Mouse (Mus musculus) neural tube, embryonic 15.5 days (tissue): Measurements from ENCODE around the gene Psmb11. TPM values are rescaled to one million over a fixed set of nuclear protein-coding genes. Genes with fewer than 3 reads are reported as not detected.

Experiments
- ATAC-seq: fragments of 200-750 bp; cut with Nextera tagmentation; 2 replicates; pipeline ENCODE4 v1.8.0; 2017; ENCODE audit warnings: mild to moderate bottlenecking, moderate TSS enrichment, moderate library complexity; ENCODE audit not compliant: low FRiP score
- H3K27ac ChIP-seq: fragments of 300-500 bp; sonication (generic); replicated peaks from 2 replicates; pipeline ENCODE4 v1.5.1; 2015; ENCODE audit warnings: mild to moderate bottlenecking, inconsistent platforms
- H3K27me3 ChIP-seq: fragments of 300-500 bp; sonication (generic); replicated peaks from 2 replicates; pipeline ENCODE4 v1.6.1; 2015; ENCODE audit warnings: inconsistent platforms
- H3K36me3 ChIP-seq: fragments of 300-500 bp; sonication (generic); 2 replicates; pipeline ENCODE4 v1.6.1; 2015; ENCODE audit warnings: inconsistent platforms
- H3K4me1 ChIP-seq: fragments of 300-500 bp; sonication (generic); 2 replicates; pipeline ENCODE4 v1.6.1; 2015; ENCODE audit warnings: inconsistent platforms
- H3K4me2 ChIP-seq: fragments of 300-500 bp; sonication (generic); 2 replicates; pipeline ENCODE4 v1.6.1; 2015; ENCODE audit warnings: inconsistent platforms, mild to moderate bottlenecking, moderate library complexity
- H3K4me3 ChIP-seq: fragments of 300-500 bp; sonication (generic); replicated peaks from 2 replicates; pipeline ENCODE4 v1.5.1; 2015; ENCODE audit warnings: mild to moderate bottlenecking, inconsistent platforms
- H3K9ac ChIP-seq: fragments of 300-500 bp; sonication (generic); replicated peaks from 2 replicates; pipeline ENCODE4 v1.6.1; 2015; ENCODE audit warnings: mild to moderate bottlenecking, inconsistent platforms
- H3K9me3 ChIP-seq: fragments of 300-500 bp; sonication (generic); replicated peaks from 2 replicates; pipeline ENCODE4 v1.6.1; 2016; ENCODE audit warnings: inconsistent platforms
- WGBS: fragments of 180-500 bp; shearing (Covaris S2); methylation state at CpG from one replicate; pipeline ENCODE4 v1.1.7; 2015; ENCODE audit warnings: mixed read lengths; 5-methylcytosine and 5-hydroxymethylcytosine counted together
- microRNA counts: library from miRNA; unstranded; fragments of <30 nt; microRNA quantifications from one replicate; lab custom pipeline; 2016
- microRNA-seq: library from miRNA; unstranded; fragments of <30 nt; microRNA quantifications from one replicate; pipeline ENCODE4, GENCODE M21; 2017
- polyA plus RNA-seq: library from polyadenylated mRNA; unstranded; fragments of >200 nt; fragmentation: Nextera tagmentation; extraction: Ambion mirVana; gene quantifications from 2 replicates; pipeline ENCODE4 v1.2.1, GENCODE M21; 2015

Gene Psmb11
- polyA plus RNA-seq, 1 experiment from 2014 or later, result 0.04 TPM

DNA sequence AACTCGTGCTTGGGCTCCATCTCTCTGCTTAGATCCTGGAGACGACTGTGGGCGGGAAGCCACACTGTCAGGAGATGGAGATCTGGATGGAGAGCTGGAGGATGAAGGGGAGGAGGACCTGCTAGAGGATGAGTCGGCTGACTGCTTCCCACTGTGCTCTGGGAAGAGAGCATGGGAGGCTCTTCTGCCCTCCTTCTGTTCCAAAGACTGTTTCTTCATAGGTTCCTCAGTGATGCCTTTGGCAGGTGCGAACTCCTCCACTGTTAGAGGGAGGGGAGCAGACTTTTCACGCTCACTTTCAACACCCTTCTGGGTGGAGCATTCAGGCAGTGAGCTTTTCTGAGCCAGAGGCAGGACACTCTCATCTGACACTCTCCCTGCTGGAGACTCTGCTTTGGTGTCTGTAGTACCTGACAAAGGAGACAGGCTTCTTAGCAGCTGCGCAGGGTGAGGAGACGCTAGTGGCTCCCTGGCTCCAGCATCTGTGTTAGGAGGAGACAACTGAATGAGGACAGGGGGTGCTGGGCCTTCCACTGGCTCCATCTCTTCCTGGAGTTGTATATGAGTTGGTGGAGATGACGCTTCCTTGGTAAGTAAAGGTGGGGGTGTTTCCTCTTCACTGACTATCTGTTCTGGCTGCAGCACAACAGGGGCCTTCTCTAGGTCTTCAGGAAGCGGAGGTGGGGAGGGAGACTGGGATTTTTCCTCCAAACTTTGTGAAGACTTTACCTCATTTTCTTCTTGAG lies 43.4 kb downstream of the Psmb11 start:
- H3K27me3 ChIP-seq, result no peaks in the 10 kb centered on the region
- no peak overlapping the region for H3K4me2 ChIP-seq
- H3K9me3 ChIP-seq, result no peaks in the 10 kb centered on the region
- H3K9ac ChIP-seq, result no peak overlapping the region
- no peak overlapping the region for H3K27ac ChIP-seq
- no peak overlapping the region for H3K4me3 ChIP-seq
- no peak for ATAC-seq
- H3K4me1 ChIP-seq, result no peaks in the 10 kb centered on the region
- H3K36me3 ChIP-seq, result peaks cover 93% of the 10 kb centered on the region
- 92% methylated on average over 10 of the region's 10 CpGs for WGBS

GRCm38 (mm10) chr14:54669381-54669780 lies 48.1 kb downstream of the Psmb11 start:
- 83% methylated on average over 4 of the region's 4 CpGs for WGBS
- no peak overlapping the region for H3K4me3 ChIP-seq
- no peaks in the 10 kb centered on the region for H3K27me3 ChIP-seq
- H3K4me2 ChIP-seq, result no peak overlapping the region
- H3K9me3 ChIP-seq, result no peaks in the 10 kb centered on the region
- no peaks in the 10 kb centered on the region for H3K4me1 ChIP-seq
- H3K27ac ChIP-seq, result no peak overlapping the region
- H3K9ac ChIP-seq, result no peak overlapping the region
- ATAC-seq, result no peak
- peaks cover 73% of the 10 kb centered on the region for H3K36me3 ChIP-seq

DNA sequence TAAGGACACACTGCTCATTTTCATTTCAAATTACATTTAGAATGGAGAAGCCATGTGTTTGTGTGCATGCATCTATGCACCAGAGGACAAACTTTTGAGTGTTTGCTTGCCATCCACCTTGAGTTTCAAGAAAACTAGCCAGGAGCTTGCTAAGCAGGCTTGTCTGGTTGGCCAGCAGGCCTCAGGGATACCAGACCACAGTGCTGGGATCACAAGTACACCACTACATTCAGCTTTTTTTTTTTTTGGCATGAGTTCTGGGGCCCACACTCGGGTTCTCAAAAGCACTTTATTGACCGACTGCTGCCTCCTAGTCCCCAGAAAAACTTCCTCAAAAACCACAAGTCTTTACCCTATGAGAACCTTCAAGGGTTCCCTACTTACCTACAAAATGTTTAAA lies 53.1 kb downstream of the Psmb11 start:
- H3K9me3 ChIP-seq, result no peaks in the 10 kb centered on the region
- no peak overlapping the region for H3K27ac ChIP-seq
- H3K4me1 ChIP-seq, result no peaks in the 10 kb centered on the region
- H3K4me3 ChIP-seq, result no peak overlapping the region
- no peak for ATAC-seq
- no peaks in the 10 kb centered on the region for H3K27me3 ChIP-seq
- no peak overlapping the region for H3K4me2 ChIP-seq
- 79% methylated on average over 2 of the region's 2 CpGs for WGBS
- no peak overlapping the region for H3K9ac ChIP-seq
- H3K36me3 ChIP-seq, result peaks cover 66% of the 10 kb centered on the region

DNA sequence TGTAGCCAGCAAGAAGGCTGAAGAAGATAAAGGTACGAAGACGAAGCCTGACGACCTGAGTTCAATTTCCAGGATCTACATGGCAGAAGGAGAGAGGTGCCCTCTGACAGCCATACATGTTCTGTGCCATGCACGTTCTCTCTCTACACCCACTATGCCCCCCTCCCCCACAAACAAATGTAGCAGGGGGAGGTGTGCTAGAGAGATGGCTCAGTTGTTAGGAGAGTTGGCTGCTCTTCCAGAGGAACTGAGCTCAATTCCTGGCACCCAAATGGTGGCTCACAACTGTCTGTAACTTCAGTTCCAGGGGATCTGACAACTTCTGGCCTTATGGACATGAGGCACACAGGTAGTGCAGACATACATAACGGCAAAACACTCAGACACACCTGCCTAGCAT lies 55.1 kb downstream of the Psmb11 start:
- H3K36me3 ChIP-seq, result peaks cover 69% of the 10 kb centered on the region
- no peak overlapping the region for H3K4me2 ChIP-seq
- H3K4me1 ChIP-seq, result no peaks in the 10 kb centered on the region
- no peak overlapping the region for H3K27ac ChIP-seq
- no peaks in the 10 kb centered on the region for H3K9me3 ChIP-seq
- no peaks in the 10 kb centered on the region for H3K27me3 ChIP-seq
- H3K4me3 ChIP-seq, result no peak overlapping the region
- no peak overlapping the region for H3K9ac ChIP-seq
- 89% methylated on average over 5 of the region's 5 CpGs for WGBS
- ATAC-seq, result no peak

- ATAC-seq, result no peak
- H3K27me3 ChIP-seq, result no peaks in the 10 kb centered on the region
- no peak overlapping the region for H3K4me2 ChIP-seq
- H3K9me3 ChIP-seq, result no peaks in the 10 kb centered on the region
- H3K4me1 ChIP-seq, result peaks cover 9% of the 10 kb centered on the region
- WGBS, result 85% methylated on average over 16 of the region's 16 CpGs
- no peak overlapping the region for H3K27ac ChIP-seq
- peaks cover 58% of the 10 kb centered on the region for H3K36me3 ChIP-seq
- H3K4me3 ChIP-seq, result no peak overlapping the region
- H3K9ac ChIP-seq, result no peak overlapping the region
Observed at GRCm38 (mm10) chr14:54678657-54679304, 57.5 kb downstream of the Psmb11 start.

MicroRNA genes within 50 kb of the gene (microRNA counts, 519-probe panel; counts per million panel counts)
- not detected for microRNA mmu-miR-686 (lab: Ali Mortazavi, UCI)

Small RNA genes lying within 50 kb of the gene (microRNA-seq; reads per million reads assigned to microRNA genes)
- gene Mir686, result not detected
- not detected for gene Mir6948

Other genes with a start within 250 kb of the Psmb11 start
- gene Slc7a7, start 203.7 kb upstream of the Psmb11 start, polyA plus RNA-seq, result 6.2 and 7.9 TPM in 2 replicates
- 236 and 303 TPM in 2 replicates for gene Mrpl52, start 194.5 kb upstream of the Psmb11 start, polyA plus RNA-seq
- gene Mmp14, start 189.8 kb upstream of the Psmb11 start, polyA plus RNA-seq, result 40.7 and 60.5 TPM in 2 replicates
- 31.8 and 33.7 TPM in 2 replicates for gene Lrp10, start 157.3 kb upstream of the Psmb11 start, polyA plus RNA-seq
- 32.3 and 44.0 TPM in 2 replicates for gene Rem2, start 145.3 kb upstream of the Psmb11 start, polyA plus RNA-seq
- 92.3 and 93.9 TPM in 2 replicates for gene Prmt5, start 103.9 kb upstream of the Psmb11 start, polyA plus RNA-seq
- gene Haus4, start 66.8 kb upstream of the Psmb11 start, polyA plus RNA-seq, result 20.5 and 34.8 TPM in 2 replicates
- gene Ajuba, start 43.9 kb upstream of the Psmb11 start, polyA plus RNA-seq, result 6.1 and 12.9 TPM in 2 replicates
- 4.4 and 6.5 TPM in 2 replicates for gene 4931414P19Rik, start 15.4 kb upstream of the Psmb11 start, polyA plus RNA-seq
- 446 and 448 TPM in 2 replicates for gene Psmb5, start 3.4 kb upstream of the Psmb11 start, polyA plus RNA-seq
- gene Gm17606, start 19.5 kb downstream of the Psmb11 start, polyA plus RNA-seq, result not detected in 2 replicates
- gene Cdh24, start 19.9 kb downstream of the Psmb11 start, polyA plus RNA-seq, result 13.2 and 14.0 TPM in 2 replicates
- 72.2 and 72.3 TPM in 2 replicates for gene 1700123O20Rik, start 64.8 kb downstream of the Psmb11 start, polyA plus RNA-seq
- 113 and 115 TPM in 2 replicates for gene Acin1, start 65.5 kb downstream of the Psmb11 start, polyA plus RNA-seq
- 0.18 and 0.19 TPM in 2 replicates for gene Gm29776, start 77.4 kb downstream of the Psmb11 start, polyA plus RNA-seq
- 0.12 and 0.29 TPM in 2 replicates for gene Cebpe, start 90.7 kb downstream of the Psmb11 start, polyA plus RNA-seq
- 6.1 and 8.1 TPM in 2 replicates for gene Slc7a8, start 160.5 kb downstream of the Psmb11 start, polyA plus RNA-seq
- 0.19 TPM in 1 of 2 replicates, not detected in the other for gene Rnf212b, start 192.7 kb downstream of the Psmb11 start, polyA plus RNA-seq
- gene Homez, start 249.5 kb downstream of the Psmb11 start, polyA plus RNA-seq, result 10.6 and 14.5 TPM in 2 replicates